ENCODE assay signal across 10 mouse cellular contexts in genomic region chr2:69587896-69588295, GRCm38 (mm10). TPM values are rescaled to one million over a fixed set of nuclear protein-coding genes. Genes with fewer than 3 reads are reported as not detected.
DNase-seq lines count a peak whose midpoint lies in the region; ATAC-seq and TF ChIP-seq lines count a peak whose summit lies in the region.
"Had no signal": no experiment of that assay in that cellular context is flagged by ENCODE, and none has a peak within 500 bp of the region (broad histone marks: within the 10 kb centered on the region; RNA-seq: fewer than 3 reads in every experiment).

No protein-coding gene starts in this region.

- H3K9me3 ChIP-seq in forebrain, embryonic 13.5 days (replicated peaks): no peaks in the 10 kb centered on the region
- no peaks in the 10 kb centered on the region for H3K9me3 ChIP-seq in midbrain, embryonic 15.5 days

- H3K27ac ChIP-seq in heart, adult 2 months: no peak overlapping the region
- H3K27ac ChIP-seq in forebrain, embryonic 13.5 days: no peak overlapping the region
- H3K27ac ChIP-seq in midbrain, embryonic 15.5 days: no peak overlapping the region

- no peak overlapping the region for H3K9ac ChIP-seq in heart, adult 2 months (ENCODE audit: low read depth, low read length)
- peak overlapping the region; percentile 48; the same call in 1 of the 2 replicates for H3K9ac ChIP-seq in forebrain, embryonic 13.5 days
- H3K9ac ChIP-seq in midbrain, embryonic 15.5 days: peak overlapping the region; percentile 10; the same call in 1 of the 2 replicates

- peaks cover 15% of the 10 kb centered on the region for H3K27me3 ChIP-seq in heart, adult 2 months (ENCODE audit: control insufficient read depth, insufficient read depth, low read length)
- peaks cover 64% of the 10 kb centered on the region for H3K27me3 ChIP-seq in forebrain, embryonic 13.5 days
- peaks cover 34% of the 10 kb centered on the region for H3K27me3 ChIP-seq in midbrain, embryonic 15.5 days (replicated peaks)

- no peak overlapping the region for H3K4me3 ChIP-seq in heart, adult 2 months
- H3K4me3 ChIP-seq in forebrain, embryonic 13.5 days: peak overlapping the region; percentile 32
- H3K4me3 ChIP-seq in midbrain, embryonic 15.5 days: peak overlapping the region; percentile 37
- H3K4me3 ChIP-seq: erythroblast, embryonic 14.5 days had no signal

- no peaks in the 10 kb centered on the region for H3K36me3 ChIP-seq in heart, adult 2 months (ENCODE audit: control insufficient read depth, insufficient read depth, low read length)
- H3K36me3 ChIP-seq in forebrain, embryonic 13.5 days (ENCODE audit: poor library complexity, severe bottlenecking): no peaks in the 10 kb centered on the region
- H3K36me3 ChIP-seq in midbrain, embryonic 15.5 days (replicated peaks): no peaks in the 10 kb centered on the region

- peak overlapping the region; percentile 99 for H3K4me2 ChIP-seq in forebrain, embryonic 13.5 days
- H3K4me2 ChIP-seq in midbrain, embryonic 15.5 days: peak overlapping the region; percentile 99

- no peak for TF ChIP-seq EP300 in heart, adult 2 months (IDR thresholded peaks at IDR 0.05; ENCODE audit: insufficient read depth, low read depth, low read length)

- TF ChIP-seq CTCF in heart, adult 2 months (IDR thresholded peaks at IDR 0.05): no peak

- H3K79me2 ChIP-seq in heart, adult 2 months (replicated peaks; ENCODE audit: control insufficient read depth, insufficient read depth, low read length): no peaks in the 10 kb centered on the region

- 1% methylated on average over 18 of the region's 23 CpGs for WGBS in heart, adult 2 months
- 0% methylated on average over 11 of the region's 23 CpGs for WGBS in forebrain, embryonic 13.5 days
- WGBS in midbrain, embryonic 15.5 days: under 1% methylated on average over 23 of the region's 23 CpGs

- peak; percentile 14; the same call in 1 of the 2 replicates for ATAC-seq in forebrain, embryonic 13.5 days
- no peak for ATAC-seq in midbrain, embryonic 15.5 days (replicated peaks)
- ATAC-seq in monocyte, adult 5-6 weeks (replicated peaks; ENCODE audit: insufficient number of reproducible peaks, low FRiP score, low TSS enrichment, poor library complexity, severe bottlenecking): no peak

- intact Hi-C loops in heart, adult 2 months (cut with DNase I): no loop called here

- H3K4me1 ChIP-seq in heart, adult 2 months (ENCODE audit: control insufficient read depth, insufficient read depth, low read length): no peaks in the 10 kb centered on the region
- H3K4me1 ChIP-seq in forebrain, embryonic 13.5 days: peaks cover 39% of the 10 kb centered on the region
- H3K4me1 ChIP-seq in midbrain, embryonic 15.5 days: peaks cover 38% of the 10 kb centered on the region

- DNase-seq in heart, adult 11 months: peak; percentile 76
- DNase-seq in heart, adult 2 months: no peak
- peak; percentile 68 for DNase-seq in kidney, postnatal 10 days
- no peak for DNase-seq in ovary, postnatal 10 days (ENCODE audit: low spot score)
- no peak for DNase-seq in left cerebral cortex, adult 11 months (ENCODE audit: low spot score)

- TF ChIP-seq POLR2A in heart, adult 2 months (IDR thresholded peaks at IDR 0.05; ENCODE audit: insufficient read depth, low read depth, low read length): no peak

RNA-seq across cellular contexts. Expression of gene Lrp2, which starts 2.0 kb away (rescaled TPM):
- total RNA-seq in heart, adult 2 months (2021): 1 to 10 TPM in 1 of 2 experiments, under 1 TPM in 1; 0.84 to 1.2 TPM
- 0.31 and 0.61 TPM in 2 replicates for polyA plus RNA-seq in heart, adult 2 months (2012; rRNA removed)
- 0.75 and 1.1 TPM in 2 replicates for polyA plus RNA-seq in forebrain, embryonic 13.5 days (2015; fragmentation: Nextera tagmentation; extraction: Ambion mirVana)
- 1.2 TPM in 2 replicates for polyA plus RNA-seq in midbrain, embryonic 15.5 days (2015; fragmentation: Nextera tagmentation; extraction: Ambion mirVana)
- total RNA-seq in monocyte, adult 5-6 weeks (2017): not detected in 3 replicates
- polyA plus RNA-seq: erythroblast, embryonic 14.5 days; small intestine, adult 2 months had no signal

RNA-seq across cellular contexts. Expression of gene Bbs5, which starts 59.1 kb away (rescaled TPM):
- 1 to 10 TPM; 5.1 to 5.2 TPM for total RNA-seq in heart, adult 2 months (2021)
- 1.6 and 2.0 TPM in 2 replicates for polyA plus RNA-seq in heart, adult 2 months (2012; rRNA removed)
- polyA plus RNA-seq in forebrain, embryonic 13.5 days (2015; fragmentation: Nextera tagmentation; extraction: Ambion mirVana): 16.6 and 20.0 TPM in 2 replicates
- polyA plus RNA-seq in midbrain, embryonic 15.5 days (2015; fragmentation: Nextera tagmentation; extraction: Ambion mirVana): 20.3 and 25.2 TPM in 2 replicates
- 1.6 TPM in 1 of 3 replicates, not detected in the others for total RNA-seq in monocyte, adult 5-6 weeks (2017)
- polyA plus RNA-seq: erythroblast, embryonic 14.5 days; small intestine, adult 2 months had no signal

Comparison
In these comparisons a context has a peak if more than half of its experiments do, and no peak if none do; other contexts are left out.
1. DNase-seq: peak in heart, adult 11 months (single experiment) and kidney, postnatal 10 days (single experiment); none in heart, adult 2 months (0 of 2), ovary, postnatal 10 days (single experiment) and left cerebral cortex, adult 11 months (single experiment).